Mouse (Mus musculus) thymus, postnatal 4 days (tissue): Measurements from ENCODE around the gene Rbm17.
"Not testable (repeated sequence)": the region's sequence is repeated elsewhere in the genome, so short reads cannot be mapped to it uniquely, and the experiment has no call there.

Source experiments
- DNase-seq: peaks from one replicate; pipeline ENCODE4 v3.0.0; 2021

The Rbm17 gene

GRCm38 (mm10) chr2:11604053-11604452, at the start of gene Rbm17:
Gene Rbm17, minus strand, starts transcription at chr2:11604153.
- DNase-seq: no peak

DNA sequence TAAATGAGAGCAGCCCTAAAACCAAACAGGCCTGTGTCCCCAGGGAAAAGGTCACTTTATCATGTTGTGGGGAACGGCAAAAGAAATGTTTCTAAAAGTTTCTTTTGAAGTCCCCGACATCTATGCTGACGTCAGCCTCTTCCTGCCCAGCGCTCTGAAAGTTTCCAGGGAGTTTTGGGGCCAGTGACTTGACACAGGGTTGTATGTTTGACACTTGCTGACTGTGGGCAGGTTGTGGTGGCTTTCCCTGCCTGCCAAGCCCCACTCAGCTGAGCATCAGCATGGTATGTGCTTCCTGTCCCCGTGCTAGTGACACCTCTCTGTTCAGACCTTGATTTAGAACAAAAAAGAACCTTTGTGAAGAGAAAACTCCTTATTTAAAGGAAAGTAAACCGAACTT, 49.4 kb upstream of the Rbm17 start:
- DNase-seq: peak; percentile 70

GRCm38 (mm10) chr2:11652780-11653179, 48.8 kb upstream of the Rbm17 start:
- no peak for DNase-seq

- no peak for DNase-seq
These were observed 48.2 kb upstream of the Rbm17 start for GRCm38 (mm10) chr2:11652196-11652595.

GRCm38 (mm10) chr2:11651476-11651875, 47.5 kb upstream of the Rbm17 start:
- DNase-seq: no peak

GRCm38 (mm10) chr2:11645297-11645696, 41.3 kb upstream of the Rbm17 start:
- DNase-seq: no peak

- DNase-seq: no peak
These were observed 40.1 kb upstream of the Rbm17 start for GRCm38 (mm10) chr2:11644057-11644456.

- peak; percentile 51 for DNase-seq
These were observed 38.5 kb upstream of the Rbm17 start, which contains the start of gene Il2ra for GRCm38 (mm10) chr2:11642451-11642941. Gene Il2ra, plus strand, starts transcription at chr2:11642807.

DNA sequence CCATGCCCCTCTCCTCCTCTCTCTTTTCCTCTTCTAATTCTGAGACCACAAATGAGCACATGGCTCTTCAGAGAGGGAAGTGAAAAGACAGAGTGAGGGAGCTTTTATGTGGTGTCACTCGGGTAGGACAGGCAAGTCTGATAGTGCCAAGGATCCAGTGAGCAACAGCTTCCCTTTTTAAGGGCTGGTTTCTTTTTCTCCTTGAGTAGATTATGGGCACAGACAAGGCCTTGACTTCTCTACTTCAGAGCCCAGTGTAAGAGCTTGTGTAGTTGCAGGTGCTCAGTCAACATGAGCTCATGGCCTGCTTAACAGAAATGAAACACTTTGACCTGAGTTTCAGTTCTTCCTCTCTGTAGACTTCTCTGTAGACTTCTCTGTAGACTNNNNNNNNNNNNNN, 33.2 kb upstream of the Rbm17 start:
- peak; percentile 46 for DNase-seq

DNA sequence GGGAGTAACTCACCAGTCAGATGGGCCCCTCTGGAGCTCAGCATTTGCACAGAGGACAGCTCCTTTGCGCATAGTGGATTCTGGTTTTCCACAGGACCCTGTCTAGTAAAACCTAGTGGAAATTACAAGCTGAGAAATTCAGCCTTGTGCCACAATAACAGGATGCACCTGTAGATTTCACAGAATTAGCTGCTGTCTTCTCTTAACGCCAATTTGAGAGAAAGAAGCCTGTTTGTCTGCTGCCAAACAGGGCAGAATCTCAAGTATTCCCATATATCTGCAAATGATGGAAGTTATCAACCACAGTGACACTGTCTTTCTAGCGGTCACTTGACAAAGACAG, 32.2 kb upstream of the Rbm17 start:
- peak; percentile 56 for DNase-seq

GRCm38 (mm10) chr2:11635471-11636137, 31.7 kb upstream of the Rbm17 start:
- DNase-seq: peak; percentile 65

GRCm38 (mm10) chr2:11635035-11635434, 31.1 kb upstream of the Rbm17 start:
- DNase-seq: no peak

DNA sequence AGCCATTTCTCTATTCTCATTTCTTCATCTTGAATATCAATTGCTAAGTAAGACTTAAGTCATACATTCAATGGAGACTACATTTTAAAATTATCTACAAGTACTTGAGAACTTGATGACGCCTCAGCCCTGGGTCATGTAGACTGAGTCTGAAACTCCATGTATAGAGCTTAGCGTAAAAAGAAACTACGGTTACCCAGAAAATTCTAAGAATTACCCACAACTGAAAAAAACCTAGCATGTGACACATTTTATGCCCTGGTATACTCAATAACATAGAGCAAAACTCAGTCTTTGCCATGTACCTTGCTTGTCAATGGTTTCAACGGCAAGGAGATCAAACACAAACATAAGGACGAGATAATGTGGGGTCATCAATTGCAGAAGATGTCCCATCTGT, 21.9 kb upstream of the Rbm17 start, which contains the start of gene Gm17490:
Gene Gm17490 (minus strand): TSS at position 375 of the 400 bp plus-strand sequence.
- no peak for DNase-seq

GRCm38 (mm10) chr2:11623726-11624125, 19.8 kb upstream of the Rbm17 start:
- no peak for DNase-seq

- peak; percentile 35 for DNase-seq
These were observed 19.2 kb upstream of the Rbm17 start for GRCm38 (mm10) chr2:11623173-11623572.

DNA sequence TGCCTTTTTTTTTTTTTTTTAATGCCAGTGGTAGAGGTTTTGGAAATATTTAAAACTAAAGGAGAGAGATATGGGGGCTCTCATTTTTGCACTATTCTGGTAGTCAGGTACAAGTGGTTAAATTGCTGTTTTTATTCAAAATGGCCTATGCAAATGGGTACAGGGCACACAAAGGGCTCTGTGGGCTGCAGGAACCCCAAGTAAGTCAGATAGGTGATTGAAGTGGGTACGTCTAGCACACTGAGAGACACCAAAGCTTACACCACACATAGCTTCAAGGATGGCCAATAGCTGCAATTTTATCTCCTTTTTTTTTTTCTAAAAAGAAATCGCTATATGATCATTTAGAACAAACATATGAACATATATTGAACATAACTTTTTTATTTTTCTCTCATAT, 15.6 kb upstream of the Rbm17 start:
- no peak for DNase-seq

DNA sequence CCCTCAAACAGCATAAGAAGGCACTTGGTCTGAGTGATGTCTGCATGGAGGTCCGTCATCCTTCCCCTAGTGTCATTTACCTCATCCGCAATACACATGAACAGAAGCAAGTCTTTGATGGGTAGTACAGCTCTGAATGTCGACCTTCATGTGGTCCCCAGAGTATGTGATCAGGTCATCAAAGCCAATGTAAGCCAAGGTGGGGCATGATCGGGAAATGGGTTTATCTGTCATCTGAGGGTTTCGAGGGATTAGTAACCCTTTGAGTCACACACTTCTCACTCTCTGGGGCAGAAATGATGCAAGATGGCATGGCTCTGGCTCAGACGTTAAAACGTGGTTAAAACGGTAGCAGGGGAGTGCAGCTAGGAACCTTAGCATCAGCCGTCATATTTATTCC, 12.9 kb upstream of the Rbm17 start:
- DNase-seq: no peak

- not testable (repeated sequence) for DNase-seq
These were observed 9.0 kb upstream of the Rbm17 start for GRCm38 (mm10) chr2:11612939-11613338.

GRCm38 (mm10) chr2:11606718-11607117, 2.8 kb upstream of the Rbm17 start:
- not testable (repeated sequence) for DNase-seq

GRCm38 (mm10) chr2:11604911-11605310, 958 bp upstream of the Rbm17 start:
- no peak for DNase-seq

GRCm38 (mm10) chr2:11602506-11603489, 1.2 kb downstream of the Rbm17 start:
- peak; percentile 97 for DNase-seq

DNA sequence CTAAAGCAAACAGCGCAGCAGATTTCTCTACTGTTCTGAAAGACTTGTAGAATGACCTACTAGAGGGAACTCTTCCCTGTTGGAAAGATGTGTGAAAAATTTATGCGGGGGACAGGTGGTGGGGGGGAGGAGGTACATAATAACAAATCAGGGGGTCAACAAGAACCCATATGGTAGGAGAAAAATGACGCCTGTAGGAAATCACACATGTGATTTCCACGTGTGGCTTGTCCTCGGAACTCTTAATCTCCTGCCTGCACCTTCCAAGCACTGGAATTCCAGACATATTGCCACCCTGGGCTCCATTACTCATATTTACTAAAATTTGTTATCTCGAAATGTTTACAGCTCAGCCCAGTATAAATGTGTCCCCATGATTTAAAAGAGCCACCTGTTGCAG, 2.2 kb downstream of the Rbm17 start:
- DNase-seq: no peak

- DNase-seq: no peak
These were observed 6.0 kb downstream of the Rbm17 start for GRCm38 (mm10) chr2:11597906-11598305.

- no peak for DNase-seq
These were observed 7.3 kb downstream of the Rbm17 start for GRCm38 (mm10) chr2:11596690-11597089.
